Mouse (Mus musculus) B cell, adult 67 days (primary cell): ENCODE data around the gene Rnf208. TPM values are rescaled to one million over a fixed set of nuclear protein-coding genes. Genes with fewer than 3 reads are reported as not detected.

Source experiments
- total RNA-seq, 2 experiments: library from RNA; stranded (reverse); gene quantifications; 4 replicates each; pipeline ENCODE4 v1.2.4; 2023

Rnf208 gene
- not detected for total RNA-seq

GRCm38 (mm10) chr2:25242101-25242506 lies at the start of gene Rnf208, which contains the start of gene Cysrt1:
TSS of gene Rnf208 (plus strand) at chr2:25242255.
TSS of gene Cysrt1 (minus strand) at chr2:25242452.

GRCm38 (mm10) chr2:25196172-25196954 lies 45.7 kb upstream of the Rnf208 start, which contains the start of gene Tor4a:
TSS of gene Tor4a (minus strand) at chr2:25196886.

GRCm38 (mm10) chr2:25211121-25211670 lies 30.9 kb upstream of the Rnf208 start, which contains the start of gene Nelfb:
TSS of gene Nelfb (minus strand) at chr2:25211489.

GRCm38 (mm10) chr2:25214444-25214843 lies 27.6 kb upstream of the Rnf208 start, which contains the start of gene Stpg3:
TSS of gene Stpg3 (minus strand) at chr2:25214637.

GRCm38 (mm10) chr2:25218445-25218844 lies 23.6 kb upstream of the Rnf208 start, which contains the start of gene Fam166a:
TSS of gene Fam166a (plus strand) at chr2:25218745.

GRCm38 (mm10) chr2:25224492-25224765 lies 17.6 kb upstream of the Rnf208 start, which contains the start of gene Tubb4b:
TSS of gene Tubb4b (minus strand) at chr2:25224702.

GRCm38 (mm10) chr2:25234050-25234449 lies 8.0 kb upstream of the Rnf208 start, which contains the start of gene Slc34a3:
TSS of gene Slc34a3 (minus strand) at chr2:25234364.

GRCm38 (mm10) chr2:25236614-25237013 lies 5.4 kb upstream of the Rnf208 start, which contains the start of gene Rnf224:
TSS of gene Rnf224 (minus strand) at chr2:25236787.

GRCm38 (mm10) chr2:25246183-25247072 lies 4.4 kb downstream of the Rnf208 start, which contains the start of gene AL732309.1:
TSS of gene AL732309.1 (minus strand) at chr2:25246863.

GRCm38 (mm10) chr2:25255284-25255779 lies 13.3 kb downstream of the Rnf208 start, which contains the start of gene Tmem203:
TSS of gene Tmem203 (plus strand) at chr2:25255439.

GRCm38 (mm10) chr2:25262291-25262767 lies 20.3 kb downstream of the Rnf208 start, which contains the start of gene Tprn:
TSS of gene Tprn (plus strand) at chr2:25262618.

GRCm38 (mm10) chr2:25271827-25272511 lies 29.9 kb downstream of the Rnf208 start, which contains the start of the genes Ssna1 and Anapc2:
TSS of gene Ssna1 (minus strand) at chr2:25272438.
TSS of gene Anapc2 (plus strand) at chr2:25272478.

GRCm38 (mm10) chr2:25287927-25288649 lies 46.0 kb downstream of the Rnf208 start, which contains the start of gene Tmem210:
TSS of gene Tmem210 (plus strand) at chr2:25288145.

GRCm38 (mm10) chr2:25289651-25290050 lies 47.6 kb downstream of the Rnf208 start, which contains the start of gene Lrrc26:
TSS of gene Lrrc26 (plus strand) at chr2:25289915.

Other genes with a start within 250 kb of the Rnf208 start
- gene Nsmf, start 187.9 kb upstream of the Rnf208 start, total RNA-seq: 10 to 100 TPM; 44.6 to 55.0 TPM
- not detected for gene Entpd8, start 162.0 kb upstream of the Rnf208 start, total RNA-seq
- gene Noxa1, start 147.1 kb upstream of the Rnf208 start, total RNA-seq: not detected
- gene Nrarp, start 61.5 kb upstream of the Rnf208 start, total RNA-seq: 1 to 10 TPM; 3.7 to 4.2 TPM
- gene Tor4a, start 45.4 kb upstream of the Rnf208 start, total RNA-seq: 10 to 100 TPM; 36.4 to 59.0 TPM
- 10 to 100 TPM; 96.3 to 98.1 TPM for gene Nelfb, start 30.8 kb upstream of the Rnf208 start, total RNA-seq
- not detected for gene Stpg3, start 27.6 kb upstream of the Rnf208 start, total RNA-seq
- under 1 TPM in 1 of 2 experiments, not detected in 1; 0.50 TPM for gene Fam166a, start 23.5 kb upstream of the Rnf208 start, total RNA-seq
- gene Tubb4b, start 17.6 kb upstream of the Rnf208 start, total RNA-seq: 100 to 1,000 TPM; 117 to 128 TPM
- gene Slc34a3, start 7.9 kb upstream of the Rnf208 start, total RNA-seq: not detected
- not detected for gene Rnf224, start 5.5 kb upstream of the Rnf208 start, total RNA-seq
- not detected for gene Cysrt1, start 197 bp downstream of the Rnf208 start, total RNA-seq
- gene AL732309.1, start 4.6 kb downstream of the Rnf208 start, total RNA-seq: 10 to 100 TPM; 10.7 to 11.9 TPM
- 10 to 100 TPM; 20.1 to 25.4 TPM for gene Tmem203, start 13.2 kb downstream of the Rnf208 start, total RNA-seq
- 10 to 100 TPM; 15.5 to 20.0 TPM for gene Tprn, start 20.4 kb downstream of the Rnf208 start, total RNA-seq
- 10 to 100 TPM; 43.7 to 44.2 TPM for gene Ssna1, start 30.2 kb downstream of the Rnf208 start, total RNA-seq
- gene Anapc2, start 30.2 kb downstream of the Rnf208 start, total RNA-seq: 100 to 1,000 TPM; 114 to 127 TPM
- gene Tmem210, start 45.9 kb downstream of the Rnf208 start, total RNA-seq: not detected
- gene Lrrc26, start 47.7 kb downstream of the Rnf208 start, total RNA-seq: not detected
- not detected for gene Grin1, start 76.9 kb downstream of the Rnf208 start, total RNA-seq
- gene Man1b1, start 90.1 kb downstream of the Rnf208 start, total RNA-seq: 10 to 100 TPM; 49.9 to 52.4 TPM
- 10 to 100 TPM; 36.0 to 36.9 TPM for gene Dpp7, start 114.1 kb downstream of the Rnf208 start, total RNA-seq
- gene Uap1l1, start 123.4 kb downstream of the Rnf208 start, total RNA-seq: 10 to 100 TPM; 25.0 to 27.0 TPM
- 1 to 10 TPM in 1 of 2 experiments, under 1 TPM in 1; 0.44 to 1.0 TPM for gene Sapcd2, start 130.1 kb downstream of the Rnf208 start, total RNA-seq
- not detected for gene Entpd2, start 153.6 kb downstream of the Rnf208 start, total RNA-seq
- gene Npdc1, start 157.1 kb downstream of the Rnf208 start, total RNA-seq: not detected
- not detected for gene Fut7, start 181.0 kb downstream of the Rnf208 start, total RNA-seq
- gene Abca2, start 186.4 kb downstream of the Rnf208 start, total RNA-seq: 10 to 100 TPM; 48.1 to 52.4 TPM
- not detected for gene Clic3, start 214.6 kb downstream of the Rnf208 start, total RNA-seq
- gene Paxx, start 218.8 kb downstream of the Rnf208 start, total RNA-seq: 10 to 100 TPM; 90.9 to 100.0 TPM
- gene Ptgds, start 227.8 kb downstream of the Rnf208 start, total RNA-seq: not detected